Comparison of ENCODE assay signal across 12 mouse cellular contexts in genomic region chr14:21962381-21963050, GRCm38 (mm10). TPM values are rescaled to one million over a fixed set of nuclear protein-coding genes. Genes with fewer than 3 reads are reported as not detected.
A peak's percentile ranks its signal among the peaks of the same experiment; 100 is the strongest.
DNase-seq lines count a peak whose midpoint lies in the region; ATAC-seq lines count a peak whose summit lies in the region.
"Had no signal": no experiment of that assay in that cellular context is flagged by ENCODE, and none has a peak within 500 bp of the region (broad histone marks: within the 10 kb centered on the region; RNA-seq: fewer than 3 reads in every experiment).

No protein-coding gene starts in this region.

- no peaks in the 10 kb centered on the region for H3K9me3 ChIP-seq in lung, embryonic 15.5 days
- H3K9me3 ChIP-seq in hindbrain, embryonic 12.5 days (replicated peaks): no peaks in the 10 kb centered on the region
- no peaks in the 10 kb centered on the region for H3K9me3 ChIP-seq in neural tube, embryonic 12.5 days
- H3K9me3 ChIP-seq: forebrain, embryonic 10.5 days; stomach, embryonic 15.5 days had no signal

- peak overlapping the region; percentile 21; the same call in 1 of the 2 replicates for H3K4me2 ChIP-seq in lung, embryonic 15.5 days
- H3K4me2 ChIP-seq in hindbrain, embryonic 12.5 days (replicated peaks): peak overlapping the region; percentile 8; the same call in 1 of the 2 replicates
- H3K4me2 ChIP-seq in neural tube, embryonic 12.5 days (replicated peaks): peak overlapping the region; percentile 27
- H3K4me2 ChIP-seq: stomach, embryonic 15.5 days had no signal

- no peaks in the 10 kb centered on the region for H3K27me3 ChIP-seq in lung, embryonic 15.5 days
- H3K27me3 ChIP-seq in hindbrain, embryonic 12.5 days: peaks cover 8% of the 10 kb centered on the region
- H3K27me3 ChIP-seq in neural tube, embryonic 12.5 days (replicated peaks): no peaks in the 10 kb centered on the region
- H3K27me3 ChIP-seq: stomach, embryonic 15.5 days had no signal

- H3K27ac ChIP-seq in lung, embryonic 15.5 days: no peak overlapping the region; the same call in 1 of the 2 replicates
- H3K27ac ChIP-seq in hindbrain, embryonic 12.5 days: peak overlapping the region; percentile 19
- H3K27ac ChIP-seq in neural tube, embryonic 12.5 days: no peak overlapping the region
- H3K27ac ChIP-seq: forebrain, embryonic 10.5 days; stomach, embryonic 15.5 days had no signal

- ATAC-seq in lung, embryonic 15.5 days (ENCODE audit: borderline replicate concordance, extremely low read depth, low FRiP score, low TSS enrichment): 0 out of 2 replicates have a peak, but pooled peaks have one; percentile 35
- peak; percentile 69 for ATAC-seq in hindbrain, embryonic 12.5 days (ENCODE audit: low FRiP score)
- ATAC-seq in neural tube, embryonic 12.5 days (ENCODE audit: low FRiP score, low read depth): peak; percentile 33
- ATAC-seq in cerebellum, adult (ENCODE audit: insufficient number of reproducible peaks, low FRiP score, low TSS enrichment): no peak
- ATAC-seq: CD4-positive, CD25-positive, alpha-beta regulatory T cell, adult 4 months had no signal

- no peak overlapping the region for H3K9ac ChIP-seq in lung, embryonic 15.5 days
- no peak overlapping the region for H3K9ac ChIP-seq in hindbrain, embryonic 12.5 days
- H3K9ac ChIP-seq in neural tube, embryonic 12.5 days: no peak overlapping the region
- H3K9ac ChIP-seq: stomach, embryonic 15.5 days had no signal

- DNase-seq in lung, postnatal 25 days (ENCODE audit: low spot score): no peak
- peak; percentile 17 to 23 for DNase-seq in kidney, postnatal 36 days
- DNase-seq in urinary bladder, postnatal 25 days (ENCODE audit: low spot score): no peak
- DNase-seq in left cerebral cortex, adult 11 months (ENCODE audit: low spot score): no peak
- DNase-seq: cerebellum, adult 2 months had no signal

- H3K4me1 ChIP-seq in lung, embryonic 15.5 days: no peaks in the 10 kb centered on the region; the same call in 1 of the 2 replicates
- H3K4me1 ChIP-seq in hindbrain, embryonic 12.5 days: peaks cover 19% of the 10 kb centered on the region; the same call in 1 of the 2 replicates
- peaks cover 43% of the 10 kb centered on the region for H3K4me1 ChIP-seq in neural tube, embryonic 12.5 days
- H3K4me1 ChIP-seq: stomach, embryonic 15.5 days had no signal

- 63% methylated on average over 22 of the region's 22 CpGs for WGBS in lung, embryonic 15.5 days
- 46% methylated on average over 22 of the region's 22 CpGs for WGBS in hindbrain, embryonic 12.5 days
- WGBS in neural tube, embryonic 12.5 days: 30% methylated on average over 22 of the region's 22 CpGs

- H3K4me3 ChIP-seq in lung, embryonic 15.5 days: no peak overlapping the region
- H3K4me3 ChIP-seq in hindbrain, embryonic 12.5 days: no peak overlapping the region
- no peak overlapping the region for H3K4me3 ChIP-seq in neural tube, embryonic 12.5 days
- H3K4me3 ChIP-seq: forebrain, embryonic 10.5 days; stomach, embryonic 15.5 days had no signal

- H3K36me3 ChIP-seq in lung, embryonic 15.5 days: no peaks in the 10 kb centered on the region
- H3K36me3 ChIP-seq in hindbrain, embryonic 12.5 days: no peaks in the 10 kb centered on the region
- H3K36me3 ChIP-seq in neural tube, embryonic 12.5 days: no peaks in the 10 kb centered on the region
- H3K36me3 ChIP-seq: forebrain, embryonic 10.5 days; stomach, embryonic 15.5 days had no signal

RNA-seq across cellular contexts. Expression of gene Zfp503, which starts 26.9 kb away (rescaled TPM):
- polyA plus RNA-seq in lung, embryonic 15.5 days (2015; fragmentation: Nextera tagmentation; extraction: Ambion mirVana): 26.8 and 28.2 TPM in 2 replicates
- polyA plus RNA-seq in hindbrain, embryonic 12.5 days (2016; fragmentation: Nextera tagmentation; extraction: Ambion mirVana): 39.0 and 45.6 TPM in 2 replicates
- 44.1 and 44.4 TPM in 2 replicates for polyA plus RNA-seq in neural tube, embryonic 12.5 days (2016; fragmentation: Nextera tagmentation; extraction: Ambion mirVana)
- polyA plus RNA-seq: CD4-positive, CD25-positive, alpha-beta regulatory T cell, adult 4 months had no signal

RNA-seq across cellular contexts. Expression of gene Lrmda, which starts 57.0 kb away (rescaled TPM):
- polyA plus RNA-seq in lung, embryonic 15.5 days (2015; fragmentation: Nextera tagmentation; extraction: Ambion mirVana): 0.39 and 0.62 TPM in 2 replicates
- polyA plus RNA-seq in hindbrain, embryonic 12.5 days (2016; fragmentation: Nextera tagmentation; extraction: Ambion mirVana): 0.53 and 0.83 TPM in 2 replicates
- 0.33 and 0.40 TPM in 2 replicates for polyA plus RNA-seq in neural tube, embryonic 12.5 days (2016; fragmentation: Nextera tagmentation; extraction: Ambion mirVana)
- polyA plus RNA-seq: CD4-positive, CD25-positive, alpha-beta regulatory T cell, adult 4 months had no signal

Comparison
In these comparisons a context has a peak if more than half of its experiments do, and no peak if none do; other contexts are left out.
1. DNase-seq: peak in kidney, postnatal 36 days (2 of 2); none in lung, postnatal 25 days (single experiment), urinary bladder, postnatal 25 days (single experiment) and left cerebral cortex, adult 11 months (single experiment).
2. Peak in every context shown above with its lines, with median percentiles within 50 percentile points of each other: H3K4me2 ChIP-seq.